Mouse (Mus musculus) kidney, adult 18-20 months (tissue): ENCODE results near the gene Pik3r1.

Experiments
- DNase-seq: peaks from one replicate; pipeline ENCODE4 v3.0.0; 2021

The Pik3r1 gene

GRCm38 (mm10) chr13:101735364-101736120 is 32.5 kb downstream of the Pik3r1 start:
- DNase-seq: no peak

GRCm38 (mm10) chr13:101734227-101734626 is 33.8 kb downstream of the Pik3r1 start:
- no peak for DNase-seq

- no peak for DNase-seq
Observed at GRCm38 (mm10) chr13:101732675-101733074, 35.3 kb downstream of the Pik3r1 start.

GRCm38 (mm10) chr13:101731777-101732176 is 36.2 kb downstream of the Pik3r1 start:
- no peak for DNase-seq

GRCm38 (mm10) chr13:101730351-101730750 is 37.7 kb downstream of the Pik3r1 start:
- no peak for DNase-seq

- no peak for DNase-seq
Observed at GRCm38 (mm10) chr13:101729248-101730055, 38.6 kb downstream of the Pik3r1 start.

- DNase-seq: no peak
Observed at GRCm38 (mm10) chr13:101728816-101729215, 39.2 kb downstream of the Pik3r1 start.

GRCm38 (mm10) chr13:101728300-101728699 is 39.7 kb downstream of the Pik3r1 start:
- no peak for DNase-seq

- no peak for DNase-seq
Observed at GRCm38 (mm10) chr13:101727837-101728236, 40.2 kb downstream of the Pik3r1 start.

GRCm38 (mm10) chr13:101726922-101727321 is 41.1 kb downstream of the Pik3r1 start:
- DNase-seq: no peak

GRCm38 (mm10) chr13:101721901-101722595 is 46.0 kb downstream of the Pik3r1 start:
- no peak for DNase-seq

GRCm38 (mm10) chr13:101721154-101721553 is 46.9 kb downstream of the Pik3r1 start:
- DNase-seq: no peak

GRCm38 (mm10) chr13:101719312-101719870 is 48.6 kb downstream of the Pik3r1 start:
- peak; percentile 84 for DNase-seq

GRCm38 (mm10) chr13:101718744-101719143 is 49.3 kb downstream of the Pik3r1 start:
- DNase-seq: no peak

- DNase-seq: no peak
Observed at GRCm38 (mm10) chr13:101717836-101718235, 50.2 kb downstream of the Pik3r1 start.

- DNase-seq: no peak
Observed at GRCm38 (mm10) chr13:101713429-101714088, 54.5 kb downstream of the Pik3r1 start.

- DNase-seq: no peak
Observed at GRCm38 (mm10) chr13:101712720-101713428, 55.1 kb downstream of the Pik3r1 start.

GRCm38 (mm10) chr13:101712099-101712498 is 55.9 kb downstream of the Pik3r1 start:
- no peak for DNase-seq

- no peak for DNase-seq
Observed at GRCm38 (mm10) chr13:101711301-101711700, 56.7 kb downstream of the Pik3r1 start.

- DNase-seq: no peak
Observed at GRCm38 (mm10) chr13:101709788-101710187, 58.2 kb downstream of the Pik3r1 start.

GRCm38 (mm10) chr13:101707226-101707625 is 60.8 kb downstream of the Pik3r1 start:
- no peak for DNase-seq

GRCm38 (mm10) chr13:101706426-101706825 is 61.6 kb downstream of the Pik3r1 start:
- no peak for DNase-seq
